Mouse (Mus musculus): ENCODE results near the gene Lrrtm4. TPM values are rescaled to one million over a fixed set of nuclear protein-coding genes. Genes with fewer than 3 reads are reported as not detected.

The Lrrtm4 gene
- polyA plus RNA-seq (2012; rRNA removed; ENCODE audit: low replicate concordance), result 0.13 TPM in 1 of 2 replicates, not detected in the other

DNA sequence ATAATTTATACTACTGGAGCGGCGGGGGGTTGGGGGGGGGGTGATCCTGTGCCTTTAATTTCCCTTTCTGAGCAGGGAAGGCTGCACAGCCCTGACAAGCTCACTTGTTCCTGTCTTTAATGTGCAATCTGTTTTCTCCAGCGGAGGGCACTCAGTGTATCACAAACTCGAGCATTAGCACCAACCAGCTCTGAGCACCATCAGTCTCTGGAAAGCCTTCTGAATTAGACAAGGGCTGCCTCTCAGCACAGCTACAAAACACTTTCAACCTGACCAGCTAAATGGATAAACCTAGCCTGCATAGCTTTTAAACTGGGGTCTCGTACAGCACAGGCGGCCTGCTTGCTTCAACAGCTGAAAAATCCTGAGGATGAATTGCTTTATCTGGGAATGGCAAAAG is at the start of gene Lrrtm4:
Lrrtm4 (plus strand) TSS at position 113 of the 400 bp plus-strand sequence.

Other genes with a start within 250 kb of the Lrrtm4 start
- not detected in 2 replicates for gene Gm20594, start 201.0 kb upstream of the Lrrtm4 start, polyA plus RNA-seq (2012; rRNA removed; ENCODE audit: low replicate concordance)